ENCODE assay signal across 8 mouse cellular contexts in genomic region chr15:85810462-85810805, GRCm38 (mm10). TPM values are rescaled to one million over a fixed set of nuclear protein-coding genes. Genes with fewer than 3 reads are reported as not detected.
DNase-seq lines count a peak whose midpoint lies in the region; ATAC-seq and TF ChIP-seq lines count a peak whose summit lies in the region.

No protein-coding gene starts in this region.

- no peak for ATAC-seq in kidney, embryonic 16.5 days (ENCODE audit: low FRiP score, low TSS enrichment)
- ATAC-seq in embryonic facial prominence, embryonic 11.5 days (replicated peaks; ENCODE audit: insufficient number of reproducible peaks, low FRiP score, low TSS enrichment, low read depth): no peak
- ATAC-seq in intestine, embryonic 14.5 days (replicated peaks; ENCODE audit: low FRiP score, low TSS enrichment, low read depth): no peak

- no peaks in the 10 kb centered on the region for H3K27me3 ChIP-seq in kidney, embryonic 16.5 days (ENCODE audit: insufficient read depth, low read length)
- H3K27me3 ChIP-seq in embryonic facial prominence, embryonic 11.5 days (ENCODE audit: control insufficient read depth, insufficient read depth, low read length): no peaks in the 10 kb centered on the region
- H3K27me3 ChIP-seq in intestine, embryonic 14.5 days (replicated peaks; ENCODE audit: control insufficient read depth, insufficient read depth, low read length): no peaks in the 10 kb centered on the region
- H3K27me3 ChIP-seq in myocyte (ENCODE audit: control insufficient read depth, insufficient read depth, insufficient read length): peaks cover 16% of the 10 kb centered on the region

- no peaks in the 10 kb centered on the region for H3K9me3 ChIP-seq in kidney, embryonic 16.5 days (ENCODE audit: low read length)
- no peaks in the 10 kb centered on the region for H3K9me3 ChIP-seq in embryonic facial prominence, embryonic 11.5 days (replicated peaks; ENCODE audit: control insufficient read depth, low read length)
- no peaks in the 10 kb centered on the region for H3K9me3 ChIP-seq in intestine, embryonic 14.5 days (ENCODE audit: control insufficient read depth, low read length)

- no peak for DNase-seq in kidney, adult 18-20 months
- no peak for DNase-seq in embryonic facial prominence, embryonic 11.5 days (ENCODE audit: low spot score)
- DNase-seq in intestine, embryonic 14.5 days (ENCODE audit: low spot score): no peak
- no peak for DNase-seq in layer of hippocampus, adult 9-11 months
- no peak for DNase-seq in cerebellum, postnatal 4 days (ENCODE audit: low spot score in 2 of 2)
- DNase-seq in ovary, adult 18-20 months (ENCODE audit: low spot score): no peak

- H3ac ChIP-seq in myocyte (ENCODE audit: control insufficient read depth, insufficient read length): peak overlapping the region; percentile 33

- peak overlapping the region; percentile 97 for H3K4me2 ChIP-seq in kidney, embryonic 16.5 days (replicated peaks; ENCODE audit: low read depth, low read length)
- peak overlapping the region; percentile 93 for H3K4me2 ChIP-seq in embryonic facial prominence, embryonic 11.5 days (ENCODE audit: low read depth, low read length)
- H3K4me2 ChIP-seq in intestine, embryonic 14.5 days (ENCODE audit: low read length): peak overlapping the region; percentile 87
- peak overlapping the region; percentile 81 for H3K4me2 ChIP-seq in myocyte (ENCODE audit: low read depth)

- no peak overlapping the region for H3K27ac ChIP-seq in kidney, embryonic 16.5 days (ENCODE audit: low read length)
- H3K27ac ChIP-seq in embryonic facial prominence, embryonic 11.5 days (replicated peaks; ENCODE audit: low read depth, low read length): no peak overlapping the region
- H3K27ac ChIP-seq in intestine, embryonic 14.5 days (ENCODE audit: low read depth): no peak overlapping the region

- peak overlapping the region; percentile 87 for H3K9ac ChIP-seq in kidney, embryonic 16.5 days (replicated peaks; ENCODE audit: low read length)
- peak overlapping the region; percentile 85; the same call in 1 of the 2 replicates for H3K9ac ChIP-seq in embryonic facial prominence, embryonic 11.5 days (replicated peaks; ENCODE audit: low read length)
- H3K9ac ChIP-seq in intestine, embryonic 14.5 days (ENCODE audit: low read length): peak overlapping the region; percentile 74

- H3K4me1 ChIP-seq in kidney, embryonic 16.5 days (ENCODE audit: insufficient read depth, low read length): peaks cover 14% of the 10 kb centered on the region
- H3K4me1 ChIP-seq in embryonic facial prominence, embryonic 11.5 days (ENCODE audit: control insufficient read depth, insufficient read depth, low read length): peaks cover 3% of the 10 kb centered on the region; the same call in 1 of the 2 replicates
- peaks cover 8% of the 10 kb centered on the region for H3K4me1 ChIP-seq in intestine, embryonic 14.5 days (replicated peaks; ENCODE audit: control insufficient read depth, insufficient read depth, low read length)

- H3K4me3 ChIP-seq in kidney, embryonic 16.5 days (ENCODE audit: low read length): peak overlapping the region; percentile 66
- H3K4me3 ChIP-seq in embryonic facial prominence, embryonic 11.5 days (ENCODE audit: low read depth, low read length): no peak overlapping the region; the same call in 1 of the 2 replicates
- H3K4me3 ChIP-seq in intestine, embryonic 14.5 days (ENCODE audit: low read depth, low read length): peak overlapping the region; percentile 64
- H3K4me3 ChIP-seq in myocyte: peak overlapping the region; percentile 49

- H3K36me3 ChIP-seq in kidney, embryonic 16.5 days (ENCODE audit: insufficient read depth, low read length): no peaks in the 10 kb centered on the region
- no peaks in the 10 kb centered on the region for H3K36me3 ChIP-seq in embryonic facial prominence, embryonic 11.5 days (replicated peaks; ENCODE audit: control insufficient read depth, insufficient read depth, low read depth, low read length)
- H3K36me3 ChIP-seq in intestine, embryonic 14.5 days (ENCODE audit: control insufficient read depth, insufficient read depth, low read length): no peaks in the 10 kb centered on the region
- no peaks in the 10 kb centered on the region for H3K36me3 ChIP-seq in myocyte (ENCODE audit: control insufficient read depth, insufficient read depth)

- H3K79me2 ChIP-seq in myocyte (ENCODE audit: control insufficient read depth, insufficient read depth): no peaks in the 10 kb centered on the region

- 69% methylated on average over 5 of the region's 5 CpGs for WGBS in kidney, embryonic 16.5 days
- 86% methylated on average over 5 of the region's 5 CpGs for WGBS in embryonic facial prominence, embryonic 11.5 days
- 77% methylated on average over 5 of the region's 5 CpGs for WGBS in intestine, embryonic 14.5 days

- TF ChIP-seq POLR2A in myocyte (IDR thresholded peaks at IDR 0.05; ENCODE audit: insufficient read length, low read depth): no peak

TF ChIP-seq in myocyte, 11 proteins besides CTCF, POLR2A, EP300 and RAD21:
- TF ChIP-seq USF1 (IDR thresholded peaks at IDR 0.05; ENCODE audit: low read depth) (no peak), REST (IDR thresholded peaks at IDR 0.05; ENCODE audit: insufficient read depth, insufficient read length) (no peak), POLR2AphosphoS2 (IDR thresholded peaks at IDR 0.05; ENCODE audit: insufficient read length, low read depth) (no peak), TCF3 (IDR thresholded peaks at IDR 0.05; ENCODE audit: insufficient read length, low read depth) (no peak), TCF12 (IDR thresholded peaks at IDR 0.05; ENCODE audit: insufficient read depth, poor library complexity, severe bottlenecking) (no peak), MYOG (IDR thresholded peaks at IDR 0.05; ENCODE audit: control insufficient read depth in 1 of 3, insufficient read depth in 1 of 3, insufficient read length in 2 of 3, low read depth in 2 of 3) (no peak), MYOD1 (IDR thresholded peaks at IDR 0.05; ENCODE audit: control insufficient read depth in 1 of 3, insufficient read length in 2 of 3, low read depth in 2 of 3) (no peak), E2F4 (IDR thresholded peaks at IDR 0.05; ENCODE audit: insufficient read depth) (no peak), MAX (IDR thresholded peaks at IDR 0.05; ENCODE audit: low read depth) (no peak), CEBPB (IDR thresholded peaks at IDR 0.05; ENCODE audit: insufficient read depth, poor library complexity, severe bottlenecking) (no peak), SRF (IDR thresholded peaks at IDR 0.05; ENCODE audit: control insufficient read depth, insufficient read length, low read depth) (no peak)

RNA-seq across cellular contexts. Expression of gene Cdpf1, which starts 1.1 kb away (rescaled TPM):
- polyA plus RNA-seq in kidney, embryonic 16.5 days (2015; fragmentation: Nextera tagmentation; extraction: Ambion mirVana): 31.1 and 37.4 TPM in 2 replicates
- polyA plus RNA-seq in embryonic facial prominence, embryonic 11.5 days (2014; fragmentation: Nextera tagmentation; extraction: Ambion mirVana): 22.1 and 23.6 TPM in 2 replicates
- 38.5 and 38.7 TPM in 2 replicates for polyA plus RNA-seq in intestine, embryonic 14.5 days (2014; fragmentation: Nextera tagmentation; extraction: Ambion mirVana)
- 25.1 TPM for polyA plus RNA-seq in myocyte (2012; fragmentation: generic; extraction: Trizol)

RNA-seq across cellular contexts. Expression of gene Pkdrej, which starts 11.1 kb away (rescaled TPM):
- 0.10 and 0.11 TPM in 2 replicates for polyA plus RNA-seq in kidney, embryonic 16.5 days (2015; fragmentation: Nextera tagmentation; extraction: Ambion mirVana)
- polyA plus RNA-seq in embryonic facial prominence, embryonic 11.5 days (2014; fragmentation: Nextera tagmentation; extraction: Ambion mirVana): 0.11 TPM in 1 of 2 replicates, not detected in the other
- 0.36 and 0.37 TPM in 2 replicates for polyA plus RNA-seq in intestine, embryonic 14.5 days (2014; fragmentation: Nextera tagmentation; extraction: Ambion mirVana)
- polyA plus RNA-seq in myocyte (2012; fragmentation: generic; extraction: Trizol): not detected

RNA-seq across cellular contexts. Expression of gene Ttc38, which starts 21.7 kb away (rescaled TPM):
- polyA plus RNA-seq in kidney, embryonic 16.5 days (2015; fragmentation: Nextera tagmentation; extraction: Ambion mirVana): 8.0 and 8.2 TPM in 2 replicates
- polyA plus RNA-seq in embryonic facial prominence, embryonic 11.5 days (2014; fragmentation: Nextera tagmentation; extraction: Ambion mirVana): 3.2 and 3.8 TPM in 2 replicates
- 6.6 and 6.7 TPM in 2 replicates for polyA plus RNA-seq in intestine, embryonic 14.5 days (2014; fragmentation: Nextera tagmentation; extraction: Ambion mirVana)
- polyA plus RNA-seq in myocyte (2012; fragmentation: generic; extraction: Trizol): 0.12 TPM

RNA-seq across cellular contexts. Expression of gene Gtse1, which starts 49.1 kb away (rescaled TPM):
- polyA plus RNA-seq in kidney, embryonic 16.5 days (2015; fragmentation: Nextera tagmentation; extraction: Ambion mirVana): 31.0 and 33.1 TPM in 2 replicates
- 35.7 and 38.0 TPM in 2 replicates for polyA plus RNA-seq in embryonic facial prominence, embryonic 11.5 days (2014; fragmentation: Nextera tagmentation; extraction: Ambion mirVana)
- polyA plus RNA-seq in intestine, embryonic 14.5 days (2014; fragmentation: Nextera tagmentation; extraction: Ambion mirVana): 25.8 and 27.4 TPM in 2 replicates
- polyA plus RNA-seq in myocyte (2012; fragmentation: generic; extraction: Trizol): 18.0 TPM
